In genomic region chr1:184965682-184966360, GRCm38 (mm10) we compare ENCODE assay signal across 9 mouse cellular contexts. TPM values are rescaled to one million over a fixed set of nuclear protein-coding genes. Genes with fewer than 3 reads are reported as not detected.
DNase-seq lines count a peak whose midpoint lies in the region; TF ChIP-seq lines count a peak whose summit lies in the region.
"Had no signal": no experiment of that assay in that cellular context is flagged by ENCODE, and none has a peak within 500 bp of the region (broad histone marks: within the 10 kb centered on the region; RNA-seq: fewer than 3 reads in every experiment).

No protein-coding gene starts in this region.

- in situ Hi-C loops in ES-E14 (cut with MboI; ENCODE audit: low sequenced_read_pairs in 2 of 2, unreplicated experiment in 2 of 2) = loop anchor here (10.0 to 25.0 kb wide), 2 partner anchors 221 to 229 kb away; no protein-coding TSS in a partner anchor

- intact Hi-C loops in heart, postnatal 10 days (cut with DNase I) = loop anchor here (1.0 to 5.0 kb wide), 3 partner anchors 81 to 226 kb away; no protein-coding TSS in a partner anchor

- 0 out of 4 replicates have a peak, but pooled peaks cover 0 to 3% of the 10 kb centered on the region in 2 experiments for H3K4me1 ChIP-seq in ES-E14 (ENCODE audit: control insufficient read depth in 2 of 2, insufficient read depth in 2 of 2, low read length in 2 of 2, poor library complexity in 1 of 2)
- H3K4me1 ChIP-seq in embryonic facial prominence, embryonic 10.5 days = 0 out of 2 replicates have a peak, but pooled peaks cover 4% of the 10 kb centered on the region

- H3K9me3 ChIP-seq in ES-E14 (ENCODE audit: control insufficient read depth, insufficient read depth, low read depth, low read length) = no peaks in the 10 kb centered on the region
- H3K9me3 ChIP-seq in embryonic facial prominence, embryonic 10.5 days = peaks cover 12% of the 10 kb centered on the region

- H3K4me3 ChIP-seq in ES-E14 (ENCODE audit: insufficient read depth in 1 of 2, low read depth in 1 of 2, low read length in 2 of 2, poor library complexity in 1 of 2, severe bottlenecking in 1 of 2) = no peak overlapping the region
- H3K4me3 ChIP-seq in embryonic facial prominence, embryonic 10.5 days = no peak overlapping the region
- H3K4me3 ChIP-seq: myocyte had no signal

- H3K9ac ChIP-seq in ES-E14 (ENCODE audit: insufficient read depth, low read depth, low read length, poor library complexity, severe bottlenecking) = no peak overlapping the region

- no peak overlapping the region for H3K27ac ChIP-seq in ES-E14 (ENCODE audit: insufficient read depth, low read depth, low read length, poor library complexity, severe bottlenecking)
- no peak overlapping the region for H3K27ac ChIP-seq in embryonic facial prominence, embryonic 10.5 days (replicated peaks)

- no peaks in the 10 kb centered on the region for H3K36me3 ChIP-seq in ES-E14 (ENCODE audit: control insufficient read depth, insufficient read depth, low read length, poor library complexity, severe bottlenecking)
- peaks cover 7% of the 10 kb centered on the region; the same call in 1 of the 2 replicates for H3K36me3 ChIP-seq in embryonic facial prominence, embryonic 10.5 days (replicated peaks)

- H3K27me3 ChIP-seq in embryonic facial prominence, embryonic 10.5 days (replicated peaks; ENCODE audit: low read depth, poor library complexity, severe bottlenecking) = no peaks in the 10 kb centered on the region

- WGBS in embryonic facial prominence, embryonic 10.5 days = 57% methylated on average over 12 of the region's 12 CpGs

- peak; percentile 69 for DNase-seq in ES-E14 (ENCODE audit: low read depth, low spot score)
- peak; percentile 82 for DNase-seq in adrenal gland, postnatal 14 days
- peak; percentile 44 for DNase-seq in embryonic facial prominence, embryonic 10.5 days (ENCODE audit: low spot score)
- peak; percentile 66 to 82 for DNase-seq in heart, postnatal 10 days
- DNase-seq in kidney, postnatal 14 days = peak; percentile 43
- DNase-seq in lung, postnatal 25 days (ENCODE audit: low spot score) = peak; percentile 33
- DNase-seq in right cerebral cortex, postnatal 4 days = peak; percentile 54
- DNase-seq in spleen, postnatal 4 days (ENCODE audit: low spot score in 2 of 2) = no peak

TF ChIP-seq in ES-E14, 5 proteins besides CTCF, POLR2A, EP300 and RAD21:
- TF ChIP-seq HCFC1 (IDR thresholded peaks at IDR 0.05; ENCODE audit: borderline replicate concordance, insufficient read depth, low read length) (no peak), MAFK (IDR thresholded peaks at IDR 0.05; ENCODE audit: insufficient read depth, low read depth, low read length) (no peak), CHD2 (IDR thresholded peaks at IDR 0.05; ENCODE audit: low read depth, low read length) (no peak), ZNF384 (IDR thresholded peaks at IDR 0.05; ENCODE audit: low read depth, low read length) (no peak), ZC3H11A (IDR thresholded peaks at IDR 0.05; ENCODE audit: borderline replicate concordance, low read depth, low read length) (no peak)

RNA-seq across cellular contexts. Expression of gene Mark1, which starts 33.5 kb away (rescaled TPM):
- total RNA-seq in ES-E14 (2012; rRNA removed) = 3.3 and 3.6 TPM in 2 replicates
- total RNA-seq in adrenal gland, postnatal 14 days (2021) = 8.2 and 8.9 TPM in 2 replicates
- 3.0 and 3.1 TPM in 2 replicates for polyA plus RNA-seq in embryonic facial prominence, embryonic 10.5 days (2016; fragmentation: Nextera tagmentation; extraction: Ambion mirVana)
- 1 to 10 TPM; 8.7 to 9.0 TPM for total RNA-seq in heart, postnatal 10 days (2021)
- polyA plus RNA-seq: myocyte had no signal

Comparison
In these comparisons a context has a peak if more than half of its experiments do, and no peak if none do; other contexts are left out.
1. DNase-seq: peak in ES-E14 (single experiment), adrenal gland, postnatal 14 days (single experiment), embryonic facial prominence, embryonic 10.5 days (single experiment), heart, postnatal 10 days (2 of 2), kidney, postnatal 14 days (single experiment), lung, postnatal 25 days (single experiment) and right cerebral cortex, postnatal 4 days (single experiment); none in spleen, postnatal 4 days (0 of 2).